Mouse (Mus musculus) hindbrain, embryonic 15.5 days (tissue): ENCODE data around the gene Gm28551. TPM values are rescaled to one million over a fixed set of nuclear protein-coding genes. Genes with fewer than 3 reads are reported as not detected.
"Not testable (repeated sequence)": the region's sequence is repeated elsewhere in the genome, so short reads cannot be mapped to it uniquely, and the experiment has no call there.

Experiments used
- ATAC-seq: fragments of 200-750 bp; cut with Nextera tagmentation; 2 replicates; pipeline ENCODE4 v1.8.0; 2017; ENCODE audit warnings: low read depth, moderate number of reproducible peaks, moderate TSS enrichment; ENCODE audit not compliant: low FRiP score
- H3K27ac ChIP-seq: fragments of 300-500 bp; sonication (generic); replicated peaks from 2 replicates; pipeline ENCODE4 v1.5.1; 2015; ENCODE audit warnings: mild to moderate bottlenecking, inconsistent platforms
- H3K27me3 ChIP-seq: fragments of 300-500 bp; sonication (generic); 2 replicates; pipeline ENCODE4 v1.6.1; 2015; ENCODE audit warnings: control low read depth, inconsistent platforms
- H3K36me3 ChIP-seq: fragments of 300-500 bp; sonication (generic); 2 replicates; pipeline ENCODE4 v1.6.1; 2015; ENCODE audit warnings: control low read depth, inconsistent platforms
- H3K4me1 ChIP-seq: fragments of 300-500 bp; sonication (generic); replicated peaks from 2 replicates; pipeline ENCODE4 v1.6.1; 2015; ENCODE audit warnings: control low read depth, inconsistent platforms
- H3K4me2 ChIP-seq: fragments of 300-500 bp; sonication (generic); 2 replicates; pipeline ENCODE4 v1.6.1; 2015; ENCODE audit warnings: moderate library complexity, mild to moderate bottlenecking, inconsistent platforms
- H3K4me3 ChIP-seq: fragments of 300-500 bp; sonication (generic); 2 replicates; pipeline ENCODE4 v1.5.1; 2015; ENCODE audit warnings: mild to moderate bottlenecking, inconsistent platforms
- H3K9ac ChIP-seq: fragments of 300-500 bp; sonication (generic); 2 replicates; pipeline ENCODE4 v1.6.1; 2015; ENCODE audit warnings: inconsistent platforms
- H3K9me3 ChIP-seq: fragments of 300-500 bp; sonication (generic); 2 replicates; pipeline ENCODE4 v1.6.1; 2016; ENCODE audit warnings: control low read depth, inconsistent platforms
- WGBS: fragments of 180-500 bp; shearing (Covaris S2); methylation state at CpG from one replicate; pipeline ENCODE4 v1.1.7; 2015; 5-methylcytosine and 5-hydroxymethylcytosine counted together
- polyA plus RNA-seq: library from polyadenylated mRNA; unstranded; fragments of >200 nt; fragmentation: Nextera tagmentation; extraction: Ambion mirVana; gene quantifications from 2 replicates; pipeline ENCODE4 v1.2.1, GENCODE M21; 2015

Gene Gm28551
- polyA plus RNA-seq, result 1.9 and 2.4 TPM in 2 replicates

GRCm38 (mm10) chr1:53352327-53353261 lies at the start of gene Gm28551, which contains the start of the genes Asdurf and Asnsd1:
Gene Gm28551, minus strand, starts transcription at chr1:53352667.
Gene Asdurf, minus strand, starts transcription at chr1:53352619.
Gene Asnsd1, minus strand, starts transcription at chr1:53352752.
- under 1% methylated on average over 43 of the region's 44 CpGs for WGBS
- peak; percentile 100 for ATAC-seq

DNA sequence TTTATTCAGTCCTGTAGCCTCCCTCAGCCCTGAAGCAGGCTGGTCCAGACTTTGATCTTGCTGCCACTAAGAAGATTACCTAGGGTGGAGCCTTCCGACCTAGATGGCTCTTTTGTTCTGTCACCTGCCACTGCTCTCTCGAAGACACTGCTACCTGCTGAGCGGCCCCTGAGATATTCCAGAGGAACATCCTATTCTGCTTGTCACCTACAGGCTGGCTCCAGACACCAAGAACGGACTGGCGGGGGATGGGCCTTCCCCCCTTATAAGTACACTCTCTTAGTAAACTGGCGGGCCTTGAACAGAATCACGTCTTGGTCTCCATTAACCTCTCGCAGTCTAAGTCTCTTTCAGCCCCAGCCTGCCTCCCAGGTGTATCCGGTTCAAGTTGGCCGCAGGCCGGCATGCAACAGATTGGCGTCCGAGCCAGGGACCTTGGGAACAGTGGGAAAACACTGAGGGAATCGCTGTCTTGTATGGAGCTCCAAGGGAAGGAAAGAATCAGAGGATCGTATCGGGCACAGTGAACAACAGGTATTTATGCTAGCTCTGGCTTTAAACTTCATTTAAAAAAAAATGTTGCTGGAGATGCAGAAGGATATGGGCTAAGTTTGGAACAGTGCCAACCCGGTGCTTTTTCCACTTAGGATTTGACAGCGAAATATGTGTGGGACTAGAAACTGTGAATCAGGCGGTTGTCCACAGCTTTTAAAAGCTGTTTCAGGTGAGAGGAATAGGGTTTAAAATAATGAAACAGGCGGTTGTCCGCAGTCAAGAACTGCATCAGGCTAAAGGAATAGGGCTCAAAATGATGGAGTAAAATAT lies 41.7 kb upstream of the Gm28551 start:
- H3K36me3 ChIP-seq, H3K27ac ChIP-seq, H3K4me3 ChIP-seq, H3K9me3 ChIP-seq, H3K27me3 ChIP-seq, ATAC-seq, H3K4me1 ChIP-seq, H3K9ac ChIP-seq: not testable (repeated sequence)
- 37% methylated on average over 21 of the region's 21 CpGs for WGBS
- peak overlapping the region; percentile 38 for H3K4me2 ChIP-seq

More at GRCm38 (mm10) chr1:53352327-53353261, at the start of gene Gm28551, which contains the start of the genes Asdurf and Asnsd1:
- Histone ChIP-seq H3K4me2 (peak within 1 kb of the TSS; percentile 58), H3K36me3 (peaks cover 15% of the 10 kb centered on the region), H3K27me3 (no peaks in the 10 kb centered on the region), H3K9ac (peak within 1 kb of the TSS; percentile 95), H3K4me1 (peaks cover 9% of the 10 kb centered on the region), H3K4me3 (peak within 1 kb of the TSS; percentile 89), H3K9me3 (no peaks in the 10 kb centered on the region), H3K27ac (peak within 1 kb of the TSS; percentile 93)

DNA sequence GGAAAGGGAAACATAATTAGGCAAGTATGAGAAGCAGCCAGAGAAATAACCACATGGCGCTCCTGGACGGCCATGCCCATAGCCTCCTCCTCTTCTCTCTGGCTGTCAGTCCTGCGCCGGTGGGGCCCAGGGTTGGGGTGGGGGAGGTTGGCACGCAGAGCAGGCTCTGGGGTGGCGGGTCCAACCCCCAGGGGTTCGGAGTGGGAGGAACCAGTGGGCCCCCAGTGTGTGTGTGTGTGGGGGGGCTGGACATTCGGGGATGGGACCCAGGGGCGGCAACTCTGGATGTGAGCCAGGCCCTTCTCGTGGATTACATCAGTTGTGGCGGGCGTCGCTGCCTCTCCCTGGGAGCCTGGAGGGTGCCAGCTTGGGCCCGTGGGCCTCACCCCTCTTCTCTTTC lies 36.3 kb upstream of the Gm28551 start:
- Histone ChIP-seq H3K4me2 (no peak overlapping the region), H3K9me3 (no peaks in the 10 kb centered on the region), H3K4me3 (no peak overlapping the region), H3K9ac (no peak overlapping the region), H3K4me1 (no peaks in the 10 kb centered on the region), H3K27me3 (no peaks in the 10 kb centered on the region), H3K36me3 (no peaks in the 10 kb centered on the region), H3K27ac (no peak overlapping the region)
- WGBS, result 92% methylated on average over 14 of the region's 14 CpGs
- ATAC-seq, result no peak

DNA sequence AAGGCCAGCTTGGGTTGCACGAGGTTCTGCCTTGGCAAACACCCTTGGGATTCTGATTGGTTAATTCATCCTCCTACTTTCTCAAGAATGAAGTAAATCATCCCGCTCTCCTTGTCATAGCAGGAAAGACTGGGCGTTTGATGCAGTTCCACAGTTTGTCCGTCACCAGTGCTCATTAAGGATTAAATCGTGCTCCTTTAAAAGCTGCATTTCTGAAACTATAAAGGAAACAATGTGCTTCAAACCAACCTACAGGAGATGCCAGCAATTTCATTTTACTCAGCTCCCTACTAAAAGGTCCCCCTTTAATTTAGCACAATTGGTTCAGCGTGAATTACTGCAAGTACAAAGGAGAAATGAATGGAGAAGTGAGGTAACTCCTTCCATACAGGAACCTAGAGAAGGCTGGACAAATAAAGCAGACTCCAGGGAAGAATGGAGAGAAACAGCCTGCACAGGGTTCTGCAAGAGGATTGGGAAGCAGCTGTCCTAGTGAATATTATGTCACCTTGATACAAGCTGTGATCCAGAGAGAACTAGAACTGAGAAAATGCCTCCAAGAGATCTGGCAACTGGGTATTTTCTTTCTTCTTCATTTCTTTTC lies 31.7 kb upstream of the Gm28551 start:
- H3K27ac ChIP-seq, result no peak overlapping the region
- H3K36me3 ChIP-seq, result no peaks in the 10 kb centered on the region
- no peak for ATAC-seq
- no peaks in the 10 kb centered on the region for H3K27me3 ChIP-seq
- H3K4me2 ChIP-seq, result no peak overlapping the region
- no peak overlapping the region for H3K4me3 ChIP-seq
- no peak overlapping the region for H3K9ac ChIP-seq
- H3K4me1 ChIP-seq, result no peaks in the 10 kb centered on the region
- H3K9me3 ChIP-seq, result no peaks in the 10 kb centered on the region
- 81% methylated on average over 6 of the region's 6 CpGs for WGBS

DNA sequence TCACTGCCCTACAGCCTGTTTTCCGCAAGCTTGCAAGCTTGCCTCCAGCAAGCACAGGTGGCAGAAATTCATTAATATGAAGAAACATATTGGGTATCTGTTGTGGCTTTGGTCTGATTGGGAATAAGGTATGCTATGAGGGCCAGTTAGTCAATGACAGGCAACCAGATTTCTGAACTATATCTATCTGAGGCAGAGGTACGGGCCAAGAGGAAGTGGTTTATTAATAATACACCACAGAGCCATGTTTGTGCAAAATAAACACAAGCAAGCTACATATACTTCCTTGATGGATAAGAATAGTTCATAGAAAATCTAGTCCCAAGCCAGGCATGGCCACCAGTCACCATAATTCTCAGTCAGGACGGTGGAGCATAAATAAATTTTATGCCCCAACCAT lies 25.3 kb upstream of the Gm28551 start:
- H3K9me3 ChIP-seq, result no peaks in the 10 kb centered on the region
- no peaks in the 10 kb centered on the region for H3K27me3 ChIP-seq
- no peak overlapping the region for H3K4me2 ChIP-seq
- no peak overlapping the region for H3K9ac ChIP-seq
- H3K4me3 ChIP-seq, result no peak overlapping the region
- no peak overlapping the region for H3K27ac ChIP-seq
- ATAC-seq, result no peak
- 73% methylated on average over 3 of the region's 3 CpGs for WGBS
- no peaks in the 10 kb centered on the region for H3K4me1 ChIP-seq
- no peaks in the 10 kb centered on the region for H3K36me3 ChIP-seq

- ATAC-seq, result not testable (repeated sequence)
Measured at GRCm38 (mm10) chr1:53375965-53376364, 23.5 kb upstream of the Gm28551 start.

GRCm38 (mm10) chr1:53358988-53359387 lies 6.5 kb upstream of the Gm28551 start:
- H3K4me1 ChIP-seq, result no peaks in the 10 kb centered on the region
- H3K4me2 ChIP-seq, result no peak overlapping the region
- no peaks in the 10 kb centered on the region for H3K27me3 ChIP-seq
- H3K27ac ChIP-seq, result no peak overlapping the region
- no peaks in the 10 kb centered on the region for H3K9me3 ChIP-seq
- no peaks in the 10 kb centered on the region for H3K36me3 ChIP-seq
- no peak for ATAC-seq
- no peak overlapping the region for H3K4me3 ChIP-seq
- no peak overlapping the region for H3K9ac ChIP-seq

More at GRCm38 (mm10) chr1:53375965-53376364, 23.5 kb upstream of the Gm28551 start:
- WGBS, result 74% methylated on average over 2 of the region's 2 CpGs
- not testable (repeated sequence) for H3K9me3 ChIP-seq, H3K4me3 ChIP-seq, H3K27me3 ChIP-seq, H3K9ac ChIP-seq, H3K4me2 ChIP-seq, H3K4me1 ChIP-seq, H3K36me3 ChIP-seq, H3K27ac ChIP-seq

DNA sequence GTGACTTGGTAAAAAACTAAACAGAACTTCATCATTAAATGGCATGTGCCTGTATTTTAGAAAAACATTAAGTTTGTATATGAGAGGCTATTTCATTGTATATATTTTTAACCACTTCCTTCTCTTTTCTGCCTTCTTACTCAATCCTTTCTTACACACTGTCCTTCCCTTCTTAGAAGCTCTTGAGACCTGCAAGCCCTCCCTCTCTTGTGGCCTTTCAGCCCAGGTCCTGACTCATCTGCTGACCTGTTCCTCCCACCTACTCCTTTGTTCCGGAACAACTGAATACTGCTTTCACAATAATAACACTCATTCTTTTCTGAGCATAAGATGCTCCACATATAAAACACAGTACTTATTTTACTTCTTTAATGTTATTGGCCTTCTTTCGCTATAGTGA lies 11.4 kb downstream of the Gm28551 start:
- Histone ChIP-seq H3K4me3 (no peak overlapping the region), H3K9me3 (0 out of 2 replicates have a peak, but pooled peaks cover 10% of the 10 kb centered on the region), H3K4me1 (no peaks in the 10 kb centered on the region), H3K9ac (no peak overlapping the region), H3K36me3 (peaks cover 52% of the 10 kb centered on the region), H3K4me2 (no peak overlapping the region), H3K27me3 (no peaks in the 10 kb centered on the region), H3K27ac (no peak overlapping the region)
- no peak for ATAC-seq
- 96% methylated on average over 2 of the region's 2 CpGs for WGBS

GRCm38 (mm10) chr1:53337403-53337802 lies 15.1 kb downstream of the Gm28551 start:
- 75% methylated on average over 2 of the region's 2 CpGs for WGBS
- H3K9me3 ChIP-seq, result 0 out of 2 replicates have a peak, but pooled peaks cover 10% of the 10 kb centered on the region
- not testable (repeated sequence) for H3K4me2 ChIP-seq, ATAC-seq, H3K27ac ChIP-seq, H3K27me3 ChIP-seq, H3K4me3 ChIP-seq, H3K4me1 ChIP-seq, H3K9ac ChIP-seq
- H3K36me3 ChIP-seq, result peaks cover 23% of the 10 kb centered on the region

DNA sequence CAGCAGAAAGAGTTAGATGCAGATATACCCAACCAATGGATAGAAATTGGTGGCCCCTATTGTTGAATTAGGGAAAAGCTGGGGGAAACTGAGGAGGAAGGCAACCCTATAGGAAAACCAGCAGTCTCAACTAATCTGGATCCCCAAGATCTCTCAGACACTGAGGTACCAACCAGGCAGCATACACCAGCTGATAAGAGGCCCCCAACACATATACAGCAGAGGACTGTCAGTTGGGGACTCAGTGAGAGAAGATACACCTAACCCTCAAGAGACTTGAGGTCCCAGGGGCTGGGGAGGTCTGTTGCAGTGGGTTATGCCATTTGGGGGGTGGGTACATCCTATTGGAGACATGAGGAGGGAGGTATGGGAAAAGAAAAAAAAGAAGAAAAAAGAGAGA lies 17.0 kb downstream of the Gm28551 start:
- Histone ChIP-seq H3K9me3 (no peaks in the 10 kb centered on the region), H3K27ac (no peak overlapping the region), H3K36me3 (peaks cover 3% of the 10 kb centered on the region), H3K27me3 (no peaks in the 10 kb centered on the region), H3K4me1 (no peaks in the 10 kb centered on the region), H3K4me2 (no peak overlapping the region), H3K9ac (no peak overlapping the region), H3K4me3 (no peak overlapping the region)
- no peak for ATAC-seq

DNA sequence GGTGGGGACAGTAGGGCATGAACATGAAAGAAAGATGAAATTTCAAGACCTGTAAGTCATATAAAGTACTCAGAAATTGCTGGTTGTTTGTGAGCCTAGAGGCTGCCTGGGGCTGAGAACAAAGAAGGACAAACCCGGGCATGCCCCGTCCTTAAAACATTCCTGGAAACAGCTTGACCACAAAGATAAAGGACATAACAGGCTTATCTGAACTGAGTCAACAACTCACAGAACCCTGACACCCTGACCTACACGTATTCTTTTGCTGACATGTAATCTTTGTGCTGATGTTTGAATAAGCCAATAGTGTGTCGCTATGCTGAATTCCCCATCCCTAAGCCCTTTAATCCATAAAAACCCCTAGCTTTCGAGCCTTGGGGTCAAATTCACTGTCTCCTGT lies 18.9 kb downstream of the Gm28551 start:
- not testable (repeated sequence) for H3K9me3 ChIP-seq, H3K27me3 ChIP-seq, H3K27ac ChIP-seq, H3K4me1 ChIP-seq, H3K4me2 ChIP-seq, ATAC-seq, H3K9ac ChIP-seq, H3K36me3 ChIP-seq, H3K4me3 ChIP-seq
- WGBS, result 82% methylated on average over 5 of the region's 5 CpGs
